Mouse (Mus musculus) retina, postnatal 7 days (tissue): ENCODE data around the gene Srd5a2.
"Not testable (repeated sequence)": the region's sequence is repeated elsewhere in the genome, so short reads cannot be mapped to it uniquely, and the experiment has no call there.

Experiments used
- DNase-seq: peaks from one replicate; pipeline ENCODE4 v3.0.0-alpha.2; 2012; ENCODE audit warnings: low read depth, low spot score

The Srd5a2 gene

GRCm38 (mm10) chr17:74047210-74048082 lies at the start of gene Srd5a2:
Gene Srd5a2 (minus strand): TSS chr17:74047916.
- no peak for DNase-seq

- no peak for DNase-seq
Observed at GRCm38 (mm10) chr17:74088886-74089678, 41.4 kb upstream of the Srd5a2 start.

- no peak for DNase-seq
Observed at GRCm38 (mm10) chr17:74088016-74088415, 40.3 kb upstream of the Srd5a2 start.

- no peak for DNase-seq
Observed at GRCm38 (mm10) chr17:74083370-74083769, 35.7 kb upstream of the Srd5a2 start.

- no peak for DNase-seq
Observed at GRCm38 (mm10) chr17:74080076-74080615, 32.4 kb upstream of the Srd5a2 start.

- DNase-seq: no peak
Observed at GRCm38 (mm10) chr17:74078776-74079495, 31.2 kb upstream of the Srd5a2 start.

GRCm38 (mm10) chr17:74073067-74073466 lies 25.4 kb upstream of the Srd5a2 start:
- not testable (repeated sequence) for DNase-seq

- DNase-seq: not testable (repeated sequence)
Observed at GRCm38 (mm10) chr17:74062763-74063162, 15.0 kb upstream of the Srd5a2 start.

- DNase-seq: no peak
Observed at GRCm38 (mm10) chr17:74048229-74048816, 607 bp upstream of the Srd5a2 start.

- no peak for DNase-seq
Observed at GRCm38 (mm10) chr17:74043754-74044153, 4.0 kb downstream of the Srd5a2 start.

GRCm38 (mm10) chr17:74020526-74021203 lies 27.1 kb downstream of the Srd5a2 start:
- DNase-seq: peak; percentile 83

- DNase-seq: no peak
Observed at GRCm38 (mm10) chr17:74018281-74018680, 29.4 kb downstream of the Srd5a2 start.

GRCm38 (mm10) chr17:74017649-74018048 lies 30.1 kb downstream of the Srd5a2 start:
- no peak for DNase-seq

- no peak for DNase-seq
Observed at GRCm38 (mm10) chr17:74015128-74015527, 32.6 kb downstream of the Srd5a2 start.

GRCm38 (mm10) chr17:74008680-74009079 lies 39.0 kb downstream of the Srd5a2 start:
- no peak for DNase-seq

- DNase-seq: no peak
Observed at GRCm38 (mm10) chr17:74007001-74007400, 40.7 kb downstream of the Srd5a2 start.

GRCm38 (mm10) chr17:74002396-74002795 lies 45.3 kb downstream of the Srd5a2 start:
- DNase-seq: no peak

- DNase-seq: no peak
Observed at GRCm38 (mm10) chr17:73995907-73996645, 51.6 kb downstream of the Srd5a2 start.

GRCm38 (mm10) chr17:73991264-73991663 lies 56.5 kb downstream of the Srd5a2 start:
- no peak for DNase-seq

- no peak for DNase-seq
Observed at GRCm38 (mm10) chr17:73986571-73986970, 61.1 kb downstream of the Srd5a2 start.
